Mouse (Mus musculus): ENCODE results near the gene Rab15.

DNA sequence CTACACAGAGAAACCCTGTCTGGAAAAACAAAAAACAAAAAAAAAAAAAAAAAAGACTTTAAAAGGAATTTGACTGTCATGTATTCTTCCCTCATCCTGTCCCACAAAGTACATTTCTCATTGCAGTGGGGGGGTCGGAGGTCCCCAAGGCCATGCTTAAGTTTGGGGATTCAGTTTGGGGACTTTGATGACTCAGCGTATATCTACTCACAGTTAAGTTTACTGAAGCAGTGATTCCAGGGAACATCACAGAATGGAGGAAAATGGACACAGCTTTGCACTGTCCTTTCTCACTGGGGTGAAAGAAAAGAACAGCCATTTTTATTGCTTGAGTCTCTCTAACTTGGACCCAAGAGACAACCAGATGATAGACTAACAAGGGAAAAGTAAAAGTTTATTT, 29.7 kb upstream of the Rab15 start:
- TF ChIP-seq MYOD1 (IDR thresholded peaks at IDR 0.05; ENCODE audit: control insufficient read depth, insufficient read length, low read depth) (no peak), CTCF (IDR thresholded peaks at IDR 0.05; ENCODE audit: control insufficient read depth, insufficient read depth, insufficient read length) (no peak), CEBPB (IDR thresholded peaks at IDR 0.05; ENCODE audit: low read depth) (no peak), MAX (IDR thresholded peaks at IDR 0.05) (no peak), MYOG (IDR thresholded peaks at IDR 0.05; ENCODE audit: control insufficient read depth, extremely low read depth, insufficient read length) (no peak), FOSL1 (IDR thresholded peaks at IDR 0.05; ENCODE audit: insufficient read depth, low read length, poor library complexity, severe bottlenecking) (no peak)
